Mouse (Mus musculus): ENCODE measurements at regions not wholly inside any gene's neighbourhood (a gene's known extent, or its start where the extent isn't known, plus 50 kb on each side); places are given as distances from the start of the nearest gene placed in this dataset.

DNA sequence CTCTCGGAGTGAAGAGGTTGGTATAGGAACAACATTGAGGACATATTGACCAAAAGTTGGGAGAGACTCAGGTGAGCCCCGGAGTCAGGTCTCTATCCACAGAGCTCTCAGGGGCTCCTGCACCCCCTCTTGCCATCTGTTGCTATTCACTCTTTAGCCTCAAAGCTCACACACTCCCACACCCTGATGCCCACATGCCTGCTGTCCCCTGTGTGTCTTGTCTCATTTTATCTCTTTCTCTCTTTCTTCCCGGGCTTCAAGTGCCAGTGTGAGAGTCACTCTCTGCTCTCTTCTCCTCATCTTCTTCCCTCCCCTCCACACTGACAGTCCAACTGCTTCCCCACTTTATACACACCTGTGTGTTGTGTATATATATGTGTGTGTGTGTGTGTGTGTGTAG lies 141.0 kb upstream of the Mdm1 start:
- no peaks in the 10 kb centered on the region for H3K4me1 ChIP-seq (ENCODE audit: control insufficient read depth, insufficient read depth, low read length)
- no peak overlapping the region for H3K4me3 ChIP-seq (ENCODE audit: low read depth, low read length)
- H3K27me3 ChIP-seq (ENCODE audit: control insufficient read depth, insufficient read depth, low read length): no peaks in the 10 kb centered on the region
- WGBS: 82% methylated on average over 3 of the region's 3 CpGs
- no peak overlapping the region for H3K27ac ChIP-seq (ENCODE audit: low read depth, low read length)
- no peaks in the 10 kb centered on the region for H3K36me3 ChIP-seq (ENCODE audit: control insufficient read depth, insufficient read depth, low read length)
- H3K9ac ChIP-seq (ENCODE audit: low read length): no peak overlapping the region
- no peak for ATAC-seq (ENCODE audit: insufficient read depth, low FRiP score, low TSS enrichment)
- no peak for DNase-seq (ENCODE audit: low spot score)
- H3K4me2 ChIP-seq (ENCODE audit: low read depth): no peak overlapping the region
- no peaks in the 10 kb centered on the region for H3K9me3 ChIP-seq (ENCODE audit: control insufficient read depth, low read length)

DNA sequence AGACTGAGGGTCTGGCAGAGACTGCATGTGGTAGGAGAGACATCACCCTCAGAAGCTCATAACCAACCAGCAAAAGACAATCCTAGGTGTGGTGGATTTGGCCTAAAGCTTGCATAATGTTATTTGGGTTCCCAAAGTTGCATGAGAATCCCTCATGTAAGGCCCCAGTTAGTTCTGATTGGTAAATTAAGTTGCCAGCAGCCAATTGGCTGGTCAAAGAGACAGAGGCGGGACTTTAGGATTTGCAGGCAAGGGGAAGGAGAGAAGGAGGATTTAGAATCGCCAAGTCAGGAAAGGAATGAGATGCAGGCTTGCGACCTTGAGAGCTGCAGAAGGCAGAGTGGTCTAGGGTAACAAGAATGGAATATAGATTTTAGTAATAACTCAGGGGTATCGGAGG lies 140.1 kb upstream of the Mdm1 start:
- WGBS: 61% methylated on average over 4 of the region's 4 CpGs
- Histone ChIP-seq H3K9ac (ENCODE audit: low read length) (no peak overlapping the region), H3K4me2 (ENCODE audit: low read depth) (no peak overlapping the region), H3K9me3 (ENCODE audit: control insufficient read depth, low read length) (no peaks in the 10 kb centered on the region), H3K36me3 (ENCODE audit: control insufficient read depth, insufficient read depth, low read length) (no peaks in the 10 kb centered on the region), H3K4me3 (ENCODE audit: low read depth, low read length) (no peak overlapping the region), H3K27me3 (ENCODE audit: control insufficient read depth, insufficient read depth, low read length) (no peaks in the 10 kb centered on the region), H3K4me1 (ENCODE audit: control insufficient read depth, insufficient read depth, low read length) (no peaks in the 10 kb centered on the region), H3K27ac (ENCODE audit: low read depth, low read length) (no peak overlapping the region)
- DNase-seq (ENCODE audit: low spot score) (no peak), ATAC-seq (ENCODE audit: insufficient read depth, low FRiP score, low TSS enrichment) (no peak)

DNA sequence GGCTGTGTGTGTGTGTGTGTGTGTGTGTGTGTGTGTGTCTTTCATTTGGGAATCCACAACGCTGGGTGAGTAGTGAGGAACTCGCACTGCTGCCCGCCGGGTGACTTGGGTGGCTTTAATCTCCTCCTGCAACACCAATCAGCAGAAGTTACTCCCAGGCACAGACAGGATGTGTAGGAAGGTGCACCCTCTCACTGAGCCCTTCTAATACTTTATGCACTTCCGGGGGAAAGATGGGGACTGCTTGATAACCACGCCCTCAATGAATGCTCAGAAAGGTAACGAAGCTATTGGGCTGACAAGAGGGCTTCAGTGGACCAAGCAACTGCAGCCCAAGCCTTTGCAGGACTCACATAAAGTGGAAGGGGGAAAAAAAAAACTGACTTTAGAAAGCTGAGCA lies 139.6 kb upstream of the Mdm1 start:
- Histone ChIP-seq H3K9ac (ENCODE audit: low read length) (no peak overlapping the region), H3K9me3 (ENCODE audit: control insufficient read depth, low read length) (no peaks in the 10 kb centered on the region), H3K27ac (ENCODE audit: low read depth, low read length) (no peak overlapping the region), H3K4me1 (ENCODE audit: control insufficient read depth, insufficient read depth, low read length) (no peaks in the 10 kb centered on the region), H3K4me3 (ENCODE audit: low read depth, low read length) (no peak overlapping the region), H3K27me3 (ENCODE audit: control insufficient read depth, insufficient read depth, low read length) (no peaks in the 10 kb centered on the region), H3K4me2 (ENCODE audit: low read depth) (no peak overlapping the region), H3K36me3 (ENCODE audit: control insufficient read depth, insufficient read depth, low read length) (no peaks in the 10 kb centered on the region)
- DNase-seq (ENCODE audit: low spot score) (no peak), ATAC-seq (ENCODE audit: insufficient read depth, low FRiP score, low TSS enrichment) (no peak)
- WGBS: 75% methylated on average over 7 of the region's 7 CpGs

DNA sequence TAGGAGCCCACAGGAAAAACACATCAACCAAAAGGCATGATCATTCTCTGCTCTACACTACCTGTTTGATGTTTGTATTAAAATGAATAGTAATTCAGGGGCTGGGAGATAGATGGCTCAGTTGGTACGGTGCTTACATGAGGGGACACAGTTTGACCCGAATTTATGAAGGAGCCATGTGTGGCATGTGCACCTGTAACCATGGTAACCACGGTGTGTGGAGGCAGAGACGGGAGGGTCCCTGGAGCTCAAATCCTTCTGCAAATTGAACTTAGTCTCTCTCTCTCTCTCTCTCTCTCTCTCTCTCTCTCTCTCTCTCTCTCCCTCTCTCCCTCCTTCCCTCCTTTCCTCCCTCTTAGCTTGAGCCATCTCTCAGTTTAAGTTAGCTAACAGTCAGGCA lies 139.1 kb upstream of the Mdm1 start:
- DNase-seq (ENCODE audit: low spot score) (no peak), ATAC-seq (ENCODE audit: insufficient read depth, low FRiP score, low TSS enrichment) (no peak)
- Histone ChIP-seq H3K9ac (ENCODE audit: low read length) (no peak overlapping the region), H3K9me3 (ENCODE audit: control insufficient read depth, low read length) (no peaks in the 10 kb centered on the region), H3K4me1 (ENCODE audit: control insufficient read depth, insufficient read depth, low read length) (no peaks in the 10 kb centered on the region), H3K27ac (ENCODE audit: low read depth, low read length) (no peak overlapping the region), H3K36me3 (ENCODE audit: control insufficient read depth, insufficient read depth, low read length) (no peaks in the 10 kb centered on the region), H3K27me3 (ENCODE audit: control insufficient read depth, insufficient read depth, low read length) (no peaks in the 10 kb centered on the region), H3K4me2 (ENCODE audit: low read depth) (no peak overlapping the region), H3K4me3 (ENCODE audit: low read depth, low read length) (no peak overlapping the region)
- 86% methylated on average over 4 of the region's 4 CpGs for WGBS

DNA sequence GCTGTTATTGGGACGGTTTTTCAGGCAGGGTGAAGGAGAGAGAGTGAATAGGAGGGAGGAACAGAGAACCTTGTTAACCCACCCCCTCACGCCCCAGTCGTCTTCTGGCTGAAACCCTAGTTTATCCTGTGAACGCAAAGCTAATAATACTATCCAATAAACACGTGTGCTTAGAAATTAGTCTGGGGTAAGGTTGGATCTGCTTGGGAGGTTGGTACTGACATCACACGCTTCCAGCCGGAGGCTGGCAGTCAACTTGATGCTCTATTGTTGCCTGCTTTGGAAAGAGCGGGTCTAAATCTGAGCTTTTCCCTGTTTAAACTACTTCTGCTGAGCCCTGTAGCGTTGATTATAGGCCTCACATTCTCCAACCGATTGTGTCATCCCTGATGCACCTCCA lies 138.4 kb upstream of the Mdm1 start:
- no peaks in the 10 kb centered on the region for H3K4me1 ChIP-seq (ENCODE audit: control insufficient read depth, insufficient read depth, low read length)
- H3K27ac ChIP-seq (ENCODE audit: low read depth, low read length): no peak overlapping the region
- WGBS: 90% methylated on average over 10 of the region's 10 CpGs
- no peak overlapping the region for H3K4me3 ChIP-seq (ENCODE audit: low read depth, low read length)
- H3K9ac ChIP-seq (ENCODE audit: low read length): no peak overlapping the region
- no peaks in the 10 kb centered on the region for H3K9me3 ChIP-seq (ENCODE audit: control insufficient read depth, low read length)
- ATAC-seq (ENCODE audit: insufficient read depth, low FRiP score, low TSS enrichment) (no peak), DNase-seq (ENCODE audit: low spot score) (no peak)
- no peaks in the 10 kb centered on the region for H3K36me3 ChIP-seq (ENCODE audit: control insufficient read depth, insufficient read depth, low read length)
- H3K27me3 ChIP-seq (ENCODE audit: control insufficient read depth, insufficient read depth, low read length): no peaks in the 10 kb centered on the region
- no peak overlapping the region for H3K4me2 ChIP-seq (ENCODE audit: low read depth)

DNA sequence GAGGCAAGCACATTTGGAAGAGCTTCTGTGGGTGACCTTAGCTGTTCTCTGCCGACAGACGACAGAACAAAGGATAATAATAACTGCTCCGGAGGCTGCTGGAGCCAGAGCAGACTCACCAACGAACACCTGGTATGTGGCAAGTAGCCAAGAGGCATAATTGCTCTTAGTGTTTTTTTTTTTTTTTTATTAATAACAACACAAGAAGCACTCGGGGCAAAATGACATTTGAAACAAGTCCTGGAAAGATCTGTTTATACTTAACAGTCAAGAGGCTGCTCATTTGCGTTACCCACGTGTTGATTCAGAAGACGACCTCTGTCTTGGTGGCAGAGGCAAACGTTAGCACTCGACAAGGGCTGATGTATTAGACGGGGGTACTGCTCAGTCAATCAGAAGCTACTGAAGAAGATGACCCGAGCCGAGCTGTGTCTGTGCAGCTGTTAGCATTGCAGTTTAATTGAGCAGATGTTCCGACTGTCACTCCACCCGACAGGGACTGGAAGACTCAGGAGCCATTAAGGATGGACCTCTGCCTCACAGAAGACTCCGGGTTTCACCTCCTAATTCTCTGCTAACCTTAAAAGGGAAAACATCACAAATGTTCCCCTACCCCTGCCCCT lies 137.8 kb upstream of the Mdm1 start:
- DNase-seq (ENCODE audit: low spot score) (no peak), ATAC-seq (ENCODE audit: insufficient read depth, low FRiP score, low TSS enrichment) (no peak)
- Histone ChIP-seq H3K27ac (ENCODE audit: low read depth, low read length) (no peak overlapping the region), H3K36me3 (ENCODE audit: control insufficient read depth, insufficient read depth, low read length) (no peaks in the 10 kb centered on the region), H3K4me3 (ENCODE audit: low read depth, low read length) (no peak overlapping the region), H3K9me3 (ENCODE audit: control insufficient read depth, low read length) (no peaks in the 10 kb centered on the region), H3K27me3 (ENCODE audit: control insufficient read depth, insufficient read depth, low read length) (no peaks in the 10 kb centered on the region), H3K4me1 (ENCODE audit: control insufficient read depth, insufficient read depth, low read length) (no peaks in the 10 kb centered on the region), H3K4me2 (ENCODE audit: low read depth) (no peak overlapping the region), H3K9ac (ENCODE audit: low read length) (no peak overlapping the region)
- WGBS: 52% methylated on average over 16 of the region's 16 CpGs

DNA sequence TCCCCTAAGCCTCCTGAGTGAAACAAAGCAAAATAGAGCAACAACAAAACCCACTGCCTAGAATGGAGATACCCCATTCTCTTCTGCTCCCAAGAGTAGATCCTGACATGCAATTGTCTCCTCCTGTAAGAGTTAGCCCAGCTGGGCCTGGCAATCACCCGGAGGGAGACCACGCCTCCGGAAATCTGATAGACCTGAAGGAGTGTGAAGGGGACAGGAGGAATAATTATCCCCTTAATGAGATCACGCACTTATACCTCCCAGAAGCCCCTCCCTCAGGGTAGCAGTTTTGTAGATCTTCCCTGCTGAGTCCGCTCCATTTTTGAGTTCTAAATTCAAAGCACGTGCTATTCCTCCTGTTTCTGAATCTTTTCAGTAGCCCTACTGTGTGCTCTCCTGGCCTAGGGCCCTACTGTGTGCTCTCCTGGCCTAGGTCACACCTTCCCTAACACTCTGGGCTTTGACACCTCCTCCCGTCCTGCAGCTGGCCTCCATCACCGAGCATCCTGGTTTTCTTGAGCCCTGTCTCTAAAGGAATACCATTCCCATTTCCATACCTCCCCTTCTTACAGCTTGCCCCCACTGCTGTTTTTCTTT lies 137.2 kb upstream of the Mdm1 start:
- Histone ChIP-seq H3K36me3 (ENCODE audit: control insufficient read depth, insufficient read depth, low read length) (no peaks in the 10 kb centered on the region), H3K9me3 (ENCODE audit: control insufficient read depth, low read length) (no peaks in the 10 kb centered on the region), H3K9ac (ENCODE audit: low read length) (no peak overlapping the region), H3K4me1 (ENCODE audit: control insufficient read depth, insufficient read depth, low read length) (no peaks in the 10 kb centered on the region), H3K4me2 (ENCODE audit: low read depth) (no peak overlapping the region), H3K4me3 (ENCODE audit: low read depth, low read length) (no peak overlapping the region), H3K27ac (ENCODE audit: low read depth, low read length) (no peak overlapping the region), H3K27me3 (ENCODE audit: control insufficient read depth, insufficient read depth, low read length) (no peaks in the 10 kb centered on the region)
- DNase-seq (ENCODE audit: low spot score) (no peak), ATAC-seq (ENCODE audit: insufficient read depth, low FRiP score, low TSS enrichment) (no peak)
- 55% methylated on average over 8 of the region's 8 CpGs for WGBS

DNA sequence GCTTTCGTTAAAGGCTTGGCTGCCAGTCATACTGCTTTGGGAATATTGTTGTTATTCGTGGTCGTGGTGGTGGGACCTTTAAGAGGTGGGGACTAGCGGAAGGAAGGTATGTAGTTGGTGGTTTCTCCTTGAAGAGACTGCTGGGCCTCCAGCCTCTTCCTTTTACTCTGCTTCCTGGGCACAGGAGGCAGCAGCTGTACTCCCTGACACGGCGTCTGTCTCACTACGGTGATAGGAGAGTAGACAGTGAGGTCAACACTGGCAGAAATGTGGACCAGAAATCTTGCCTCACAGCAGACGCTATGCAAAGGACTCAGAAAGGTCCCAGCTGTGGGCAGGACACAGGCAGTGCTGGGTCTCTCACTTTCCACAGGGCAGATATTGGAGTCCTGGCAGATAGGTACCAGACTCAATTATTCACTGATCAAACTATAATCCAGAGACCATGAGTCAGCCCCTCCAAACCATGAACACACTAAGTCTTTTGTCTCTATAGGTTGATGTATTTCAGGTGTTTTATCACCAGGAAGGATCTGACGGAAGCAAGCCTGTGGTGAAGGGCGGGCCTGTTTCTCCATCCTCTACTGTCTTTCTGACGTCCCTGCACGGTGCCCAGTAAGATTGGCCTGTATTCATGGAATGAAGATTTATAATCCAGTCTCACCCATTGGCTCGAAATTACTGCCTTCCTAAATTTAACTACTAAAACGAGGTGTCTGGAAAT lies 134.6 kb upstream of the Mdm1 start:
- Histone ChIP-seq H3K4me1 (ENCODE audit: control insufficient read depth, insufficient read depth, low read length) (no peaks in the 10 kb centered on the region), H3K4me3 (ENCODE audit: low read depth, low read length) (no peak overlapping the region), H3K36me3 (ENCODE audit: control insufficient read depth, insufficient read depth, low read length) (no peaks in the 10 kb centered on the region), H3K27ac (ENCODE audit: low read depth, low read length) (no peak overlapping the region), H3K9ac (ENCODE audit: low read length) (no peak overlapping the region), H3K27me3 (ENCODE audit: control insufficient read depth, insufficient read depth, low read length) (no peaks in the 10 kb centered on the region), H3K9me3 (ENCODE audit: control insufficient read depth, low read length) (no peaks in the 10 kb centered on the region), H3K4me2 (ENCODE audit: low read depth) (no peak overlapping the region)
- no peak for ATAC-seq (ENCODE audit: insufficient read depth, low FRiP score, low TSS enrichment)
- WGBS: 82% methylated on average over 14 of the region's 14 CpGs
- DNase-seq (ENCODE audit: low spot score): no peak

DNA sequence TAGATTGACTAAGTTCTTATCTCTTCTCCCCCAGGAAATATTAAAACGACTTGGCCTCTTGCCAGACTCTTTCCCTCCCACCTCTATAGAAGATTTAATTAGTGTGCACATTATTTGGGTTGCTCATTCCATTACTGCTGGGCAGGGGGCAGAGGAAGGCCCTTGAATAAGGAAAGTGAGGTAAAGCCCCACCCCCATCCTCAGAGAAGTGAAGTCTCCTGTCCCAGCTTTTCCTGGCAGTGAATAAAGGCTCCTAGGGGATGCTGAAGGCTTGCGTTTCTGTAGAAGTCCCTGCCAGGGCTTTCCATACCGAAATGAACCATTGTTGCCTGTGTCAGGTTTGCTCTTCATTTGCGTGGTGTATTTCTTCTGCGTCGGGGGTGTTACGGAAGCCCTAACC lies 133.8 kb upstream of the Mdm1 start:
- no peaks in the 10 kb centered on the region for H3K9me3 ChIP-seq (ENCODE audit: control insufficient read depth, low read length)
- no peaks in the 10 kb centered on the region for H3K27me3 ChIP-seq (ENCODE audit: control insufficient read depth, insufficient read depth, low read length)
- H3K36me3 ChIP-seq (ENCODE audit: control insufficient read depth, insufficient read depth, low read length): no peaks in the 10 kb centered on the region
- ATAC-seq (ENCODE audit: insufficient read depth, low FRiP score, low TSS enrichment): no peak
- no peak overlapping the region for H3K9ac ChIP-seq (ENCODE audit: low read length)
- WGBS: 87% methylated on average over 7 of the region's 7 CpGs
- no peak overlapping the region for H3K27ac ChIP-seq (ENCODE audit: low read depth, low read length)
- H3K4me3 ChIP-seq (ENCODE audit: low read depth, low read length): no peak overlapping the region
- H3K4me1 ChIP-seq (ENCODE audit: control insufficient read depth, insufficient read depth, low read length): no peaks in the 10 kb centered on the region
- DNase-seq (ENCODE audit: low spot score): no peak
- no peak overlapping the region for H3K4me2 ChIP-seq (ENCODE audit: low read depth)

Data from neural tube, embryonic 11.5 days (tissue).